Mouse (Mus musculus): ENCODE results near the gene Nphs1. TPM values are rescaled to one million over a fixed set of nuclear protein-coding genes. Genes with fewer than 3 reads are reported as not detected.
A peak's percentile ranks its signal among the peaks of the same experiment; 100 is the strongest.

The Nphs1 gene
- polyA plus RNA-seq, 1 experiment from 2014 or later = 0.37 TPM

- no peak overlapping the region for H3K4me3 ChIP-seq (ENCODE audit: low read depth, low read length)
- H3K36me3 ChIP-seq (ENCODE audit: control insufficient read depth, insufficient read depth, low read length) = peaks cover 1% of the 10 kb centered on the region; the same call in 1 of the 2 replicates
- no peaks in the 10 kb centered on the region for H3K9me3 ChIP-seq (replicated peaks; ENCODE audit: control insufficient read depth, low read length)
- 0 out of 2 replicates have a peak, but pooled peaks cover 7% of the 10 kb centered on the region for H3K27me3 ChIP-seq (ENCODE audit: control insufficient read depth, insufficient read depth, low read length)
- H3K27ac ChIP-seq (ENCODE audit: low read depth, low read length) = no peak overlapping the region
- no peak for ATAC-seq (replicated peaks; ENCODE audit: insufficient number of reproducible peaks, low FRiP score, low TSS enrichment)
- H3K4me2 ChIP-seq = no peak overlapping the region
- no peaks in the 10 kb centered on the region for H3K4me1 ChIP-seq (ENCODE audit: control insufficient read depth, insufficient read depth, low read length)
- H3K9ac ChIP-seq (ENCODE audit: low read depth, low read length) = no peak overlapping the region
- WGBS (ENCODE audit: insufficient replicate concordance) = 32% methylated on average over 8 of the region's 8 CpGs
These were observed 60.2 kb downstream of the Nphs1 start for GRCm38 (mm10) chr7:30518325-30518724.

GRCm38 (mm10) chr7:30520396-30520795, 62.3 kb downstream of the Nphs1 start:
- Histone ChIP-seq H3K9ac (ENCODE audit: low read depth, low read length) (no peak overlapping the region), H3K36me3 (ENCODE audit: control insufficient read depth, insufficient read depth, low read length) (peaks cover 5% of the 10 kb centered on the region; the same call in 1 of the 2 replicates), H3K27me3 (ENCODE audit: control insufficient read depth, insufficient read depth, low read length) (0 out of 2 replicates have a peak, but pooled peaks cover 7% of the 10 kb centered on the region), H3K4me2 (no peak overlapping the region), H3K4me1 (ENCODE audit: control insufficient read depth, insufficient read depth, low read length) (no peaks in the 10 kb centered on the region), H3K9me3 (replicated peaks; ENCODE audit: control insufficient read depth, low read length) (no peaks in the 10 kb centered on the region), H3K27ac (ENCODE audit: low read depth, low read length) (no peak overlapping the region), H3K4me3 (ENCODE audit: low read depth, low read length) (no peak overlapping the region)
- 68% methylated on average over 4 of the region's 4 CpGs for WGBS (ENCODE audit: insufficient replicate concordance)
- ATAC-seq (replicated peaks; ENCODE audit: insufficient number of reproducible peaks, low FRiP score, low TSS enrichment) = no peak

- ATAC-seq (replicated peaks; ENCODE audit: insufficient number of reproducible peaks, low FRiP score, low TSS enrichment) = no peak
- 74% methylated on average over 5 of the region's 5 CpGs for WGBS (ENCODE audit: insufficient replicate concordance)
These were observed 62.7 kb downstream of the Nphs1 start for GRCm38 (mm10) chr7:30520856-30521255.

DNA sequence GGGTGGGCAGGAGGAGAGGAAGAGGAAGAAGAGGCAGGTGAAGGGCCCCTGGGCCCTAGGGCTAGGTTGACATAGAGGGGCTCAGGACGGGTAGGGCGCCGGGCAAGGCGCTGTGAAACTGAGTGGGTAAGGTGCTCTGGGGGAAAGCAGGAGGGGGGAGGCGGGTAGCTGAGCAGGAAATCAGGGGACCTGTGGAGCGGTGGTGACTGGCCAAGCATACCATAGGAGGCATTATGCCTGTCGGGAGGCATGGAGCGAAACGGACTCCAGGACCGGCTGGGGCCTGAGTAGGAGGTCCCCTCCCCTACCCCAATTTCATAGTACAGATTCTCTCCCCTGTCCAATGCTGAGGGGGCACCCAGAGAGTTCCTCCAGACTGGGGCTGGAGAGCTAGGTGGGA, 64.8 kb downstream of the Nphs1 start:
- Histone ChIP-seq H3K9ac (ENCODE audit: low read depth, low read length) (no peak overlapping the region), H3K27me3 (ENCODE audit: control insufficient read depth, insufficient read depth, low read length) (0 out of 2 replicates have a peak, but pooled peaks cover 2% of the 10 kb centered on the region), H3K4me3 (ENCODE audit: low read depth, low read length) (no peak overlapping the region), H3K36me3 (ENCODE audit: control insufficient read depth, insufficient read depth, low read length) (peaks cover 9% of the 10 kb centered on the region), H3K27ac (ENCODE audit: low read depth, low read length) (no peak overlapping the region), H3K4me1 (ENCODE audit: control insufficient read depth, insufficient read depth, low read length) (peaks cover 11% of the 10 kb centered on the region), H3K9me3 (replicated peaks; ENCODE audit: control insufficient read depth, low read length) (no peaks in the 10 kb centered on the region), H3K4me2 (no peak overlapping the region)
- WGBS (ENCODE audit: insufficient replicate concordance) = 75% methylated on average over 10 of the region's 10 CpGs
- ATAC-seq (replicated peaks; ENCODE audit: insufficient number of reproducible peaks, low FRiP score, low TSS enrichment) = no peak

More at GRCm38 (mm10) chr7:30520856-30521255, 62.7 kb downstream of the Nphs1 start:
- no peak overlapping the region for H3K27ac ChIP-seq (ENCODE audit: low read depth, low read length)
- H3K9me3 ChIP-seq (replicated peaks; ENCODE audit: control insufficient read depth, low read length) = no peaks in the 10 kb centered on the region
- H3K4me1 ChIP-seq (ENCODE audit: control insufficient read depth, insufficient read depth, low read length) = peaks cover 2% of the 10 kb centered on the region; the same call in 1 of the 2 replicates
- no peak overlapping the region for H3K9ac ChIP-seq (ENCODE audit: low read depth, low read length)
- H3K36me3 ChIP-seq (ENCODE audit: control insufficient read depth, insufficient read depth, low read length) = peaks cover 5% of the 10 kb centered on the region; the same call in 1 of the 2 replicates
- no peak overlapping the region for H3K4me2 ChIP-seq
- no peak overlapping the region for H3K4me3 ChIP-seq (ENCODE audit: low read depth, low read length)
- 0 out of 2 replicates have a peak, but pooled peaks cover 2% of the 10 kb centered on the region for H3K27me3 ChIP-seq (ENCODE audit: control insufficient read depth, insufficient read depth, low read length)

GRCm38 (mm10) chr7:30524487-30524886, 66.4 kb downstream of the Nphs1 start:
- peaks cover 11% of the 10 kb centered on the region for H3K4me1 ChIP-seq (ENCODE audit: control insufficient read depth, insufficient read depth, low read length)
- no peak overlapping the region for H3K27ac ChIP-seq (ENCODE audit: low read depth, low read length)
- H3K4me2 ChIP-seq = no peak overlapping the region
- H3K9me3 ChIP-seq (replicated peaks; ENCODE audit: control insufficient read depth, low read length) = no peaks in the 10 kb centered on the region
- peaks cover 18% of the 10 kb centered on the region for H3K36me3 ChIP-seq (ENCODE audit: control insufficient read depth, insufficient read depth, low read length)
- H3K27me3 ChIP-seq (ENCODE audit: control insufficient read depth, insufficient read depth, low read length) = 0 out of 2 replicates have a peak, but pooled peaks cover 3% of the 10 kb centered on the region
- no peak overlapping the region for H3K9ac ChIP-seq (ENCODE audit: low read depth, low read length)
- H3K4me3 ChIP-seq (ENCODE audit: low read depth, low read length) = no peak overlapping the region
- ATAC-seq (replicated peaks; ENCODE audit: insufficient number of reproducible peaks, low FRiP score, low TSS enrichment) = no peak
- WGBS (ENCODE audit: insufficient replicate concordance) = 78% methylated on average over 6 of the region's 6 CpGs

- peak overlapping the region; percentile 44 for H3K4me2 ChIP-seq
- WGBS (ENCODE audit: insufficient replicate concordance) = 16% methylated on average over 10 of the region's 10 CpGs
These were observed 67.8 kb downstream of the Nphs1 start for GRCm38 (mm10) chr7:30525954-30526353.

DNA sequence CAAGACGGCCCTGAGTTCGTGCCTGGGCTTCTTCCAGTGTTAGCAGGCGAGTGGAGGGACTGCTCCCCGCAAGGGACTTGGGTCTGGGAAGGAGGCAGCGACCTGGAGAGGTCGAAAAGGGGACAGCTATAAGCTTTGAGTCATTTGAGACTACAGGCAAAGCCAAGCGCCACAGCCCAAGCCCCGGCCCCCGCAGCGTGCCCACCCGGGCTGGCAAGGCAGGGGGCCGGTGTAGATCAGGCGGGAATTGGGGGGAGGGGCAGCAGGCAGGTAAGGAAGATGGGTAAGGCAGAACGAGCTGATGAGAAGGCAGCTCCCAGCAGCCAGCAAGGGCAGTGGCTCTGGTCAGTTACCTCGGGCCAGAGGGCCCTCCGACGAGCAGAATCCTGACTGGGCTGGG, 68.3 kb downstream of the Nphs1 start:
- Histone ChIP-seq H3K9me3 (replicated peaks; ENCODE audit: control insufficient read depth, low read length) (no peaks in the 10 kb centered on the region), H3K4me2 (peak overlapping the region; percentile 44), H3K9ac (ENCODE audit: low read depth, low read length) (peak overlapping the region; percentile 43; the same call in 1 of the 2 replicates), H3K27ac (ENCODE audit: low read depth, low read length) (no peak overlapping the region), H3K27me3 (ENCODE audit: control insufficient read depth, insufficient read depth, low read length) (0 out of 2 replicates have a peak, but pooled peaks cover 3% of the 10 kb centered on the region), H3K36me3 (ENCODE audit: control insufficient read depth, insufficient read depth, low read length) (peaks cover 21% of the 10 kb centered on the region), H3K4me3 (ENCODE audit: low read depth, low read length) (no peak overlapping the region), H3K4me1 (ENCODE audit: control insufficient read depth, insufficient read depth, low read length) (peaks cover 11% of the 10 kb centered on the region)
- no peak for ATAC-seq (replicated peaks; ENCODE audit: insufficient number of reproducible peaks, low FRiP score, low TSS enrichment)
- WGBS (ENCODE audit: insufficient replicate concordance) = 14% methylated on average over 17 of the region's 17 CpGs

More at GRCm38 (mm10) chr7:30525954-30526353, 67.8 kb downstream of the Nphs1 start:
- Histone ChIP-seq H3K4me1 (ENCODE audit: control insufficient read depth, insufficient read depth, low read length) (peaks cover 11% of the 10 kb centered on the region), H3K27ac (ENCODE audit: low read depth, low read length) (no peak overlapping the region), H3K36me3 (ENCODE audit: control insufficient read depth, insufficient read depth, low read length) (peaks cover 21% of the 10 kb centered on the region), H3K4me3 (ENCODE audit: low read depth, low read length) (no peak overlapping the region; the same call in 1 of the 2 replicates), H3K9me3 (replicated peaks; ENCODE audit: control insufficient read depth, low read length) (no peaks in the 10 kb centered on the region), H3K9ac (ENCODE audit: low read depth, low read length) (peak overlapping the region; percentile 43; the same call in 1 of the 2 replicates), H3K27me3 (ENCODE audit: control insufficient read depth, insufficient read depth, low read length) (0 out of 2 replicates have a peak, but pooled peaks cover 3% of the 10 kb centered on the region)
- no peak for ATAC-seq (replicated peaks; ENCODE audit: insufficient number of reproducible peaks, low FRiP score, low TSS enrichment)

GRCm38 (mm10) chr7:30526981-30527380, 68.9 kb downstream of the Nphs1 start:
- Histone ChIP-seq H3K27ac (ENCODE audit: low read depth, low read length) (no peak overlapping the region), H3K27me3 (ENCODE audit: control insufficient read depth, insufficient read depth, low read length) (0 out of 2 replicates have a peak, but pooled peaks cover 3% of the 10 kb centered on the region), H3K4me1 (ENCODE audit: control insufficient read depth, insufficient read depth, low read length) (peaks cover 11% of the 10 kb centered on the region), H3K4me3 (ENCODE audit: low read depth, low read length) (no peak overlapping the region), H3K36me3 (ENCODE audit: control insufficient read depth, insufficient read depth, low read length) (peaks cover 21% of the 10 kb centered on the region), H3K9ac (ENCODE audit: low read depth, low read length) (no peak overlapping the region), H3K4me2 (no peak overlapping the region), H3K9me3 (replicated peaks; ENCODE audit: control insufficient read depth, low read length) (no peaks in the 10 kb centered on the region)
- 75% methylated on average over 14 of the region's 14 CpGs for WGBS (ENCODE audit: insufficient replicate concordance)
- no peak; the same call in 1 of the 2 replicates for ATAC-seq (replicated peaks; ENCODE audit: insufficient number of reproducible peaks, low FRiP score, low TSS enrichment)

Data from heart, embryonic 11.5 days (tissue).